Mouse (Mus musculus) erythroblast, embryonic 14.5 days (primary cell): ENCODE measurements at regions not wholly inside any gene's neighbourhood (a gene's known extent, or its start where the extent isn't known, plus 50 kb on each side); places are given as distances from the start of the nearest gene placed in this dataset.

ENCODE experiments used
- GATA1 ChIP-seq: IDR thresholded peaks from 2 replicates; pipeline ENCODE4 v1.6.1; 2012; ENCODE audit warnings: low read length, inconsistent platforms, mixed read lengths
- TAL1 ChIP-seq: IDR thresholded peaks from 3 replicates; pipeline ENCODE4 v1.6.1; 2012; ENCODE audit warnings: low read length, inconsistent platforms, mixed read lengths

GRCm38 (mm10) chr12:32292749-32293128, 84.3 kb upstream of the Pik3cg start:
- no peak for TF ChIP-seq GATA1
- no peak for TF ChIP-seq TAL1
